ENCODE assay signal across 12 mouse cellular contexts in genomic region chr16:94079075-94079855, GRCm38 (mm10). TPM values are rescaled to one million over a fixed set of nuclear protein-coding genes. Genes with fewer than 3 reads are reported as not detected.
DNase-seq lines count a peak whose midpoint lies in the region; ATAC-seq and TF ChIP-seq lines count a peak whose summit lies in the region.
"Had no signal": no experiment of that assay in that cellular context is flagged by ENCODE, and none has a peak within 500 bp of the region (broad histone marks: within the 10 kb centered on the region; RNA-seq: fewer than 3 reads in every experiment).

No protein-coding gene starts in this region.

- peaks cover 96% of the 10 kb centered on the region for H3K27me3 ChIP-seq in heart, embryonic 10.5 days (ENCODE audit: insufficient read depth, poor library complexity, severe bottlenecking)
- peaks cover 82% of the 10 kb centered on the region for H3K27me3 ChIP-seq in lung, embryonic 14.5 days (ENCODE audit: insufficient read depth, low read length)
- peaks cover 95% of the 10 kb centered on the region for H3K27me3 ChIP-seq in embryonic facial prominence, embryonic 13.5 days

- no peaks in the 10 kb centered on the region for H3K9me3 ChIP-seq in heart, embryonic 10.5 days
- no peaks in the 10 kb centered on the region for H3K9me3 ChIP-seq in lung, embryonic 14.5 days (ENCODE audit: low read depth, low read length)
- no peaks in the 10 kb centered on the region for H3K9me3 ChIP-seq in embryonic facial prominence, embryonic 13.5 days

- no peaks in the 10 kb centered on the region for H3K36me3 ChIP-seq in heart, embryonic 10.5 days
- H3K36me3 ChIP-seq in lung, embryonic 14.5 days (ENCODE audit: insufficient read depth): no peaks in the 10 kb centered on the region
- no peaks in the 10 kb centered on the region for H3K36me3 ChIP-seq in embryonic facial prominence, embryonic 13.5 days

- no peak for DNase-seq in heart, embryonic 10.5 days (ENCODE audit: low spot score)
- no peak for DNase-seq in heart, postnatal 10 days
- no peak for DNase-seq in lung, embryonic 14.5 days
- no peak for DNase-seq in lung, postnatal 25 days (ENCODE audit: low spot score)
- peak; percentile 48 for DNase-seq in retina, postnatal 1 day
- DNase-seq in gastrocnemius, postnatal 36 days: no peak
- no peak for DNase-seq in urinary bladder, postnatal 14 days (ENCODE audit: low spot score)
- DNase-seq: heart, postnatal 36 days; spleen, adult 18-20 months had no signal

- peak overlapping the region; percentile 26 for H3K4me2 ChIP-seq in lung, embryonic 14.5 days
- H3K4me2 ChIP-seq in embryonic facial prominence, embryonic 13.5 days: peak overlapping the region; percentile 39; the same call in 1 of the 2 replicates

- WGBS in heart, embryonic 10.5 days: under 1% methylated on average over 47 of the region's 47 CpGs
- 2% methylated on average over 47 of the region's 47 CpGs for WGBS in lung, embryonic 14.5 days
- 1% methylated on average over 47 of the region's 47 CpGs for WGBS in embryonic facial prominence, embryonic 13.5 days

- H3K27ac ChIP-seq in heart, embryonic 10.5 days: no peak overlapping the region
- H3K27ac ChIP-seq in lung, embryonic 14.5 days (ENCODE audit: low read depth): no peak overlapping the region
- no peak overlapping the region for H3K27ac ChIP-seq in embryonic facial prominence, embryonic 13.5 days
- H3K27ac ChIP-seq: layer of hippocampus, adult 2 months had no signal

- no peak for TF ChIP-seq CTCF in lung, embryonic 14.5 days (IDR thresholded peaks at IDR 0.05; ENCODE audit: low read depth)

- H3K4me3 ChIP-seq in heart, embryonic 10.5 days: peak overlapping the region; percentile 12; the same call in 1 of the 2 replicates
- H3K4me3 ChIP-seq in lung, embryonic 14.5 days (ENCODE audit: low read depth, low read length): peak overlapping the region; percentile 1; the same call in 1 of the 2 replicates
- H3K4me3 ChIP-seq in embryonic facial prominence, embryonic 13.5 days: peak overlapping the region; percentile 13; the same call in 1 of the 2 replicates
- H3K4me3 ChIP-seq: layer of hippocampus, adult 2 months had no signal

- H3K4me1 ChIP-seq in heart, embryonic 10.5 days: peaks cover 14% of the 10 kb centered on the region
- H3K4me1 ChIP-seq in lung, embryonic 14.5 days (ENCODE audit: insufficient read depth): no peaks in the 10 kb centered on the region
- H3K4me1 ChIP-seq in embryonic facial prominence, embryonic 13.5 days: peaks cover 22% of the 10 kb centered on the region

- no peak for ATAC-seq in lung, embryonic 14.5 days (ENCODE audit: insufficient read depth)
- ATAC-seq in embryonic facial prominence, embryonic 13.5 days (ENCODE audit: insufficient number of reproducible peaks, insufficient read depth, low FRiP score, low TSS enrichment, low read depth): no peak

- intact Hi-C loops in heart, postnatal 10 days (cut with DNase I): no loop called here
- intact Hi-C loops in gastrocnemius, postnatal 36 days (cut with DNase I): no loop called here

- H3K9ac ChIP-seq in lung, embryonic 14.5 days: no peak overlapping the region
- no peak overlapping the region for H3K9ac ChIP-seq in embryonic facial prominence, embryonic 13.5 days

RNA-seq across cellular contexts. Expression of gene Sim2, which starts 5.5 kb away (rescaled TPM):
- 0.05 and 0.18 TPM in 2 replicates for polyA plus RNA-seq in heart, embryonic 10.5 days (2016; fragmentation: Nextera tagmentation; extraction: Ambion mirVana)
- total RNA-seq in heart, postnatal 10 days (2021): not detected
- 0.04 TPM in 1 of 2 replicates, not detected in the other for polyA plus RNA-seq in lung, embryonic 14.5 days (2014; fragmentation: Nextera tagmentation; extraction: Ambion mirVana)
- 0.50 and 0.58 TPM in 2 replicates for polyA plus RNA-seq in embryonic facial prominence, embryonic 13.5 days (2015; fragmentation: Nextera tagmentation; extraction: Ambion mirVana)
- total RNA-seq in gastrocnemius, postnatal 36 days (2021): 10 to 100 TPM; 14.8 to 16.9 TPM
- total RNA-seq: heart, postnatal 36 days; liver, adult 2 months had no signal
- polyA plus RNA-seq: liver, adult 2 months had no signal
